Mouse (Mus musculus): ENCODE results near the gene Fbn1. TPM values are rescaled to one million over a fixed set of nuclear protein-coding genes. Genes with fewer than 3 reads are reported as not detected.
A peak's percentile ranks its signal among the peaks of the same experiment; 100 is the strongest.
"Not testable (repeated sequence)": the region's sequence is repeated elsewhere in the genome, so short reads cannot be mapped to it uniquely, and the experiment has no call there.

Fbn1 gene
- polyA plus RNA-seq, 1 experiment, result 6.5 TPM

GRCm38 (mm10) chr2:125282334-125283206, 225.2 kb downstream of the Fbn1 start:
- 16% methylated on average over 14 of the region's 14 CpGs for WGBS
- peak overlapping the region; percentile 19; the same call in 1 of the 2 replicates for H3K4me3 ChIP-seq (ENCODE audit: insufficient read depth, low read depth, low read length)
- no peak overlapping the region for H3K27ac ChIP-seq (ENCODE audit: insufficient read depth, low read depth, low read length)
- no peak for DNase-seq
- H3K4me1 ChIP-seq (ENCODE audit: control insufficient read depth, insufficient read depth, low read length), result peaks cover 4% of the 10 kb centered on the region; the same call in 1 of the 2 replicates
- no peak for TF ChIP-seq CTCF (conservative IDR thresholded peaks at IDR 0.05; ENCODE audit: insufficient read depth, insufficient read length, low read depth, low read length)
- H3K27me3 ChIP-seq (replicated peaks; ENCODE audit: control insufficient read depth, insufficient read depth, low read length), result no peaks in the 10 kb centered on the region
- H3K36me3 ChIP-seq (ENCODE audit: control insufficient read depth, insufficient read depth, low read length), result no peaks in the 10 kb centered on the region

- not testable (repeated sequence) for H3K4me1 ChIP-seq (ENCODE audit: control insufficient read depth, insufficient read depth, low read length); H3K4me3 ChIP-seq (ENCODE audit: insufficient read depth, low read depth, low read length); DNase-seq; H3K27ac ChIP-seq (ENCODE audit: insufficient read depth, low read depth, low read length); H3K27me3 ChIP-seq (replicated peaks; ENCODE audit: control insufficient read depth, insufficient read depth, low read length); H3K36me3 ChIP-seq (ENCODE audit: control insufficient read depth, insufficient read depth, low read length)
- 54% methylated on average over 9 of the region's 9 CpGs for WGBS
Measured at GRCm38 (mm10) chr2:125279995-125280394, 227.8 kb downstream of the Fbn1 start.

- no peak for TF ChIP-seq CTCF (conservative IDR thresholded peaks at IDR 0.05; ENCODE audit: insufficient read depth, insufficient read length, low read depth, low read length)
- TF ChIP-seq POLR2A (IDR thresholded peaks at IDR 0.05; ENCODE audit: low read depth, low read length), result no peak
- Histone ChIP-seq H3K36me3 (ENCODE audit: control insufficient read depth, insufficient read depth, low read length) (no peaks in the 10 kb centered on the region), H3K27ac (ENCODE audit: insufficient read depth, low read depth, low read length) (no peak overlapping the region), H3K27me3 (replicated peaks; ENCODE audit: control insufficient read depth, insufficient read depth, low read length) (no peaks in the 10 kb centered on the region), H3K4me1 (ENCODE audit: control insufficient read depth, insufficient read depth, low read length) (peaks cover 4% of the 10 kb centered on the region; the same call in 1 of the 2 replicates), H3K4me3 (ENCODE audit: insufficient read depth, low read depth, low read length) (no peak overlapping the region)
- 47% methylated on average over 7 of the region's 7 CpGs for WGBS
- no peak for DNase-seq
Measured at GRCm38 (mm10) chr2:125278474-125278873, 229.3 kb downstream of the Fbn1 start.

- no peak for TF ChIP-seq CTCF (conservative IDR thresholded peaks at IDR 0.05; ENCODE audit: insufficient read depth, insufficient read length, low read depth, low read length)
- TF ChIP-seq POLR2A (IDR thresholded peaks at IDR 0.05; ENCODE audit: low read depth, low read length), result no peak
- Histone ChIP-seq H3K27me3 (replicated peaks; ENCODE audit: control insufficient read depth, insufficient read depth, low read length) (no peaks in the 10 kb centered on the region), H3K4me1 (ENCODE audit: control insufficient read depth, insufficient read depth, low read length) (no peaks in the 10 kb centered on the region), H3K27ac (ENCODE audit: insufficient read depth, low read depth, low read length) (no peak overlapping the region), H3K4me3 (ENCODE audit: insufficient read depth, low read depth, low read length) (no peak overlapping the region), H3K36me3 (ENCODE audit: control insufficient read depth, insufficient read depth, low read length) (no peaks in the 10 kb centered on the region)
- 86% methylated on average over 5 of the region's 5 CpGs for WGBS
- no peak for DNase-seq
Measured at GRCm38 (mm10) chr2:125276692-125277091, 231.1 kb downstream of the Fbn1 start.

- 60% methylated on average over 5 of the region's 5 CpGs for WGBS
- Histone ChIP-seq H3K27me3 (replicated peaks; ENCODE audit: control insufficient read depth, insufficient read depth, low read length) (no peaks in the 10 kb centered on the region), H3K36me3 (ENCODE audit: control insufficient read depth, insufficient read depth, low read length) (no peaks in the 10 kb centered on the region), H3K27ac (ENCODE audit: insufficient read depth, low read depth, low read length) (no peak overlapping the region), H3K4me1 (ENCODE audit: control insufficient read depth, insufficient read depth, low read length) (no peaks in the 10 kb centered on the region), H3K4me3 (ENCODE audit: insufficient read depth, low read depth, low read length) (no peak overlapping the region)
- no peak for DNase-seq
- TF ChIP-seq CTCF (conservative IDR thresholded peaks at IDR 0.05; ENCODE audit: insufficient read depth, insufficient read length, low read depth, low read length) (no peak), POLR2A (IDR thresholded peaks at IDR 0.05; ENCODE audit: low read depth, low read length) (no peak)
Measured at GRCm38 (mm10) chr2:125275617-125276016, 232.2 kb downstream of the Fbn1 start.

GRCm38 (mm10) chr2:125268876-125269275, 238.9 kb downstream of the Fbn1 start:
- DNase-seq, result no peak
- TF ChIP-seq CTCF (conservative IDR thresholded peaks at IDR 0.05; ENCODE audit: insufficient read depth, insufficient read length, low read depth, low read length) (no peak), POLR2A (IDR thresholded peaks at IDR 0.05; ENCODE audit: low read depth, low read length) (no peak)
- no peaks in the 10 kb centered on the region for H3K4me1 ChIP-seq (ENCODE audit: control insufficient read depth, insufficient read depth, low read length)
- H3K27me3 ChIP-seq (replicated peaks; ENCODE audit: control insufficient read depth, insufficient read depth, low read length), result no peaks in the 10 kb centered on the region
- H3K27ac ChIP-seq (ENCODE audit: insufficient read depth, low read depth, low read length), result no peak overlapping the region
- no peak overlapping the region for H3K4me3 ChIP-seq (ENCODE audit: insufficient read depth, low read depth, low read length)
- no peaks in the 10 kb centered on the region for H3K36me3 ChIP-seq (ENCODE audit: control insufficient read depth, insufficient read depth, low read length)
- 68% methylated on average over 1 of the region's 1 CpGs for WGBS

GRCm38 (mm10) chr2:125263753-125264152, 244.0 kb downstream of the Fbn1 start:
- WGBS, result 29% methylated on average over 9 of the region's 9 CpGs
- Histone ChIP-seq H3K27ac (ENCODE audit: insufficient read depth, low read depth, low read length) (no peak overlapping the region), H3K36me3 (ENCODE audit: control insufficient read depth, insufficient read depth, low read length) (no peaks in the 10 kb centered on the region), H3K4me3 (ENCODE audit: insufficient read depth, low read depth, low read length) (no peak overlapping the region), H3K4me1 (ENCODE audit: control insufficient read depth, insufficient read depth, low read length) (peaks cover 4% of the 10 kb centered on the region; the same call in 1 of the 2 replicates), H3K27me3 (replicated peaks; ENCODE audit: control insufficient read depth, insufficient read depth, low read length) (no peaks in the 10 kb centered on the region)
- DNase-seq, result peak; percentile 31
- no peak for TF ChIP-seq CTCF (conservative IDR thresholded peaks at IDR 0.05; ENCODE audit: insufficient read depth, insufficient read length, low read depth, low read length)
- no peak for TF ChIP-seq POLR2A (IDR thresholded peaks at IDR 0.05; ENCODE audit: low read depth, low read length)
